Mouse (Mus musculus) lung, adult 2 months (tissue): ENCODE data around the gene B430306N03Rik.

ENCODE experiments used
- CTCF ChIP-seq: fragments of 200-500 bp; IDR thresholded peaks from 2 replicates; pipeline ENCODE4 v1.5.1; 2011; ENCODE audit warnings: mild to moderate bottlenecking, low read length, control low read depth; ENCODE audit not compliant: insufficient read depth
- POLR2A ChIP-seq: fragments of 200-500 bp; IDR thresholded peaks from 2 replicates; pipeline ENCODE4 v1.6.1; 2011; ENCODE audit warnings: low read depth, mild to moderate bottlenecking, control low read depth, low read length, borderline replicate concordance; ENCODE audit errors: extremely low read depth

DNA sequence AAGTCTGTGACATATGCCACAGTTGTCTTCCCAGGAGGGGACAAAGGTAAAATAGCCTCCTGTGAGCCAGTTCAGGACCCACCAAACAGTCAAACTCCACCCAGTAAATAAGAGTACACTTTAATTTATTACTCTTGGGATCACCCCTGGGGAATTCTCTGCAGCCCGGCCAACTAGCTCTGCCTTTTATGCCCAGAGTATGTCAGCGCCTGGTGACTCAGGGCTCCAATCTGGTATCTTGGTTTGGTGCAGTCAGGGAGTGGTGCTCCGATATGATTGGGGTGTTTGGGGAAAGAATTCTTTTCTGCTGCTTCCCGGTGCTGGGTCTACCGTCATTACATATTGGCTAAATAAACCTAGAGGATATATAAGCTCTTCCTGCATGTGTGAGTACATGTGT, 50.9 kb downstream of the B430306N03Rik start:
- no peak for TF ChIP-seq POLR2A
- TF ChIP-seq CTCF: no peak
